Mouse (Mus musculus) adrenal gland, adult (tissue): ENCODE measurements at regions not wholly inside any gene's neighbourhood (a gene's known extent, or its start where the extent isn't known, plus 50 kb on each side); places are given as distances from the start of the nearest gene placed in this dataset.

Experiments used
- DNase-seq, 2 experiments: peaks; one replicate each; pipeline ENCODE4 v3.0.0; 2022 to 2023; ENCODE audit warnings: low spot score in 1 of 2; ENCODE audit not compliant: inconsistent age in 2 of 2

DNA sequence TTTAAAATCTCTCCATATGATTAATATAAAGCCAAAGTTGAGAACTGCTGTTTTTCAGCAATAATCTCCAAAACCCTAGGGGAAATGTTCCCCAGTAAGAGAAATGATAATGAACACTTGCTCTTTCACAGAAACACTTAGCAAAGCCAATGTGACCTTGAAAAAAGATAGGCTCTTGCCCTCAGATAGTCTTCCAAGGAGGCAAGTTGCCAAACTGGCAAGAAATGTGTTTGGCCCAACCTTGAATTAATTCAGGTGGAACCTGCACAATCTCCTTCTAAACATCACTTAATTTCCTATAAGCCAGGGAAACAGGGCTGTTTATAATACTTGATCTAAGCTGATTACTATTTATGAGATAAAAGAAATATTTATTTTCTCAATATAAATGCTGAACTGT lies 244.0 kb upstream of the Gnaz start:
- peak; percentile 6 to 39 for DNase-seq

DNA sequence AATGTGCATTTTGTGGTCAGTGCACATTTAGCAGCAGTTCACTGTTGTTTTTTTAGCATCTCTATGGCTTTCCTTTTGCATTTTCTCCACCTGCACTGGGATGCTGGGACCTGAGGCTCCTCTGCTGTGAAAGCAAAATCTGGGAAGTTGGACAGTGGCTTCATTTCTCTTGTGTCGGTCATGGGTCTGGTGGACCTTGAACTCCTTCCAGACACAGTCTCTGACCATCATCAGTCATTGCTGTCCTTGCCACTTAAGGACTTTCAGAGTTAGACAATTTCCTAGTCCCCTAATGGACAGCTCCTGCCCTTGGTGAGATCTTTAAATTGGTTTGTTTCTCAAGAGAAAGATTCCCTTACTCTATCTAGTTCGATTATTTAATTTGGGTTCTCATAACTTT lies 217.5 kb upstream of the Gnaz start:
- peak in 1 of 2 experiments; percentile 67 for DNase-seq

DNA sequence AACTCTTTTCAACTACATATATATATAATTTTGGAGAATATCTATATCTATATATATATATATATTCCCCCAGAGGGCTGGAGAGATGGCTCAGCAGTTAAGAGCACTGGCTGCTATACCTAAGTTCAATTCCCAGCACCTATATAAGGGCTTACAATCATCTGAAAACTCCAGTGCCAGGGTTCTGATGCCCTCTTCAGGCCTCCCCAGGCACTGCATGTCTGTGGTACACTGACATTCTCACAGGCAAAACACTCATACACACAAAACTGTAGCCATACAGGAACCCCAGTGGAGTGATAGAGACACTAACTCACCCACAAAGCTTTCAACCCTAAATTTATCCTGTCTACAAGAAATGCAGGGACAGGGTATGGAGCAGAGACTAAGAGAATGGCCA lies 216.1 kb upstream of the Gnaz start:
- no peak for DNase-seq

DNA sequence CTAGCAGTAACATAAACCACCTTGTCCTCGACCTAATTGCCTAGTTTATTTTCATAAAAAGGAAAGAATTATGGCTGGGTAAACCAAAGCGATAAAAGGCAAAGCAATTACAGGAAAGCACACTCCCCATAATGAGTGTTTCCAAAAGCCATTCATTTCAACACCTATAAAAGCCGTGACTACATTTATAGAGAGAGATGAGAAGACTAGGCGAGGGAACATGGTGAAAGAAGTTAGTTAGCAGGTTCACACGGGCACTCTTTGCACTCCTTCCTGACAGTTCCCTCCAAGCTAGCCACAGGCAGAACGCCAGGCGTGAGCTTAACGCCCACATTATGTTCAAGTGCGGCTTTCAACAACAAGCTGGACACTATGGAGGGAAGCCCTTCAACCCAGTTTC lies 206.2 kb upstream of the Gnaz start:
- no peak for DNase-seq

DNA sequence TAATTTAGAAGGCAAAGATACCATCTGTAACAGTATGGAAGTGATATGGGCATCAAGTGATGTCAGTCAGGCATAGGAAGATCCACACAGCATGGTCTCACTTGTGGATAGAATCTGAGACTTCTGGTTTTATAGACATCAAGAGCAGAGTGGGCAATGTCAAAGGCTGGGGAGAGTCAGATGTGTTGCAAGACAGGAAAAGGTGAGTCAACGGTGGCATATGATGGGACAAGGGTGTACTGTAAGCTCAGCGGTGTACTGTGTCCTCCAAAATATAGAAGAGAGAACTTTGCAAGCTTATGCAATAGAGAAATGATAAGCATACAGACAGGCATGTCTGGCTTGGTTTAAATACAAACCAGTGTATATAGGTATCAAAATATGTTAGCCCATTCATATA lies 177.7 kb upstream of the Gnaz start:
- no peak for DNase-seq

DNA sequence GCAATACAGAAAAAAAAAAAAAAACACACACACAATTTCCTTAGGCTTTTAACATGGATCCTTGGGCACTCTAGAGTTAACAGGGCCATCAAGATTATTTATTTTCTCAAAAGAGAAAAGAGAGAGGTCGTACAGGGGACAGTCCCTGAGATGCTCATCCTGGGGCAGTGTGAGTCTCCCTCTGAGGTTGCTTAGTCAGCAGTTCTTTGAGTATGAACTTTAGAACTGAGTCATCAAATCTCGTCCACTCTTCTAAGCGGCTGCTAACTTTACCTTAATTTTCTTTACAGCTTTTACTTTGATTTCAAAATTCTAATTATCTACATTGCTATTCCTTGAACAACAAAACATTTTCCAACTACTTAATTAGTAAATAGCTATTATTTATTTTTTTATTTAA lies 177.0 kb upstream of the Gnaz start:
- no peak for DNase-seq

DNA sequence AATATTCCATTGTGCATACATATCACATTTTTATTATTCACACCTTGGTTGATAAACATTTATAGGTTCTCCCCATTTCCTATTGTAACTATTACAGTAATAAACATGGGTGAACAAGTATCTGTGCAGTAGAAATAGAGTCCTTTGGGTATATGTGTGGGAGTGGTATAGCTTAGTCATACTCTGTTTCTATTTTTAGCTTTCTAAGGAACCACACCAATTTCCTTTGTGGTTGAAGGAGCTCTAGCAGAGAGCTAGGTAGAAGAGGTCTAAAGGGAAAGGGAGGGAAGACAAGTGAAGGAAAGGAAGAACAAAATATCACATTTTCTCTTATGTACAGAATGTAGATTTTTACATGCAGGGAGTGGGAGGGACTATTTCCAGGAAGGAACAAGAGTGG lies 143.6 kb upstream of the Gnaz start:
- DNase-seq = no peak

DNA sequence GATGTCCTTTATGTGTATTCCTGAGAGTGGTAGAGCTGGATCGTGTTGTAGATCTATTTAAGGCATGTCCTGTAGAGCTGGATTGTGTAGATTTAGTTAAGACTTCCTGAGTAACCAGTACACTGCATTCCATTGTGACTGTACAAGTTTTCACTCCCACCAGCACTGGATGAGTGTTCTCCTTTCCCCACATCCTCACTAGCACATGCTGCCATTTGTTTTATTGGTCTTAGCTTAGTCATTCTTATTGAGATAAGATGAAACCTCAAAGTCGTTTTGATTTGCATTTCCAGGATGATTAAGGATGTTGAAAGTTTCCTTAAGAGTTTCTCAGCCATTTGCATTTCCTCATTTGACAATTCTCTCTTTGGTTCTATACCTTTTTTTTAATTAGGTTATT lies 132.6 kb upstream of the Gnaz start:
- DNase-seq = no peak

DNA sequence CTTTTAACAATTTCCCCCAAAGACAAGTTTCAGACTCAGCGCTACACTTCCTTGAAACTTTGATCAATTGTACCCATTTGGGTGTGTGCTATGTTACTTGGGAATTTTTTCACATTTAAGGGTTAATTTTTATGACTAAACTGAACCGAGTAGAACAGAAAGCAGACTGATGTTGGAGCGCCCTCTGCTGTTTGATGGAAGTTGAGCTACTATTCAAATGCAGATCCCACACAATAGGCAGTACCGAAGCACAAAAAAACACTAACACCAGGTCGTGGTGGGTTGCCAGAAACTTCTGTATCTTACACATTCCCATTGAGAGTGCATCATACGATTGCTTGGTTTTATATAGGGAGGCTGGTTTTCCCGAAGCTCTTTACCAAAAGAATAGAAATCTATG lies 118.6 kb upstream of the Gnaz start:
- peak; percentile 62 to 90 for DNase-seq

DNA sequence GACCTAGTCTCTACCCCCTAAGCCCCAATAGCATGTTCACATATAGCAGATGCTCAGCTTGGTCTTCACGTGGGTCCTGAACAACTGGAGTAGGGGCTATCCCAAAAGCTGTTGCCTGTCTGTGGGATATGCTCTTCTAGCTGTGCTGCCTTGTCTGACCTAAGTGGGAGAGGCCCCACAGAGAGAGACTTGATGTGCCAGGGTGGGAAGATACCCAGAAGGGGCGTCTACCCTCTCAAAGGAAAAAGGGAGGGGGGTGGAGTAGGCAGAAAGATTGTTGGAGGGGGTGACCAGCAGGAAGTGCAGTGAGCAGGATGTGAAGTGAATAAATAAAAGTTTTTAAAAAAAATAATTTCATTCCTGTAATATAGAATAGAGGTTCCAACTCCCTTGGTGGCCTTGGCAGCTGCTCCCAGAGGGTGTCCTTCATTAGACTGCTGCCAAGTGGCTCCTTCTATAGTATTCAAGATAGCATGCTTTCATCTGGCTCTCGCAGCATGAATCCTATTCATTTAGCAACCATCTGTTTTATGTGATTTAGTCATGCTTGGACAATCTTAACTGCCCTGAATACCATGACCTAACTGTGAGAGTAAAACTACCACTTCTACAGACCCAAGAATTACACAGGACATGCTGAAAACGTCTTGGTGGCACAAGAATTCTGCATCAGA lies 111.8 kb upstream of the Gnaz start:
- no peak for DNase-seq
